Mouse (Mus musculus) testis, adult 2 months (tissue): ENCODE measurements around the gene Stk11ip.

Source experiments
- CTCF ChIP-seq: fragments of 200-500 bp; IDR thresholded peaks from 2 replicates; pipeline ENCODE4 v1.5.1; 2012; ENCODE audit warnings: low read depth, mild to moderate bottlenecking, inconsistent platforms, low read length, moderate library complexity; ENCODE audit not compliant: control insufficient read depth, insufficient read depth, insufficient replicate concordance
- POLR2A ChIP-seq: fragments of 200-500 bp; IDR thresholded peaks from 2 replicates; pipeline ENCODE4 v1.6.1; 2012; ENCODE audit warnings: low read depth, mild to moderate bottlenecking, inconsistent platforms, low read length, moderate library complexity; ENCODE audit not compliant: control insufficient read depth

GRCm38 (mm10) chr1:75557041-75557440 is 35.7 kb downstream of the Stk11ip start:
- TF ChIP-seq POLR2A (no peak), CTCF (no peak)
